Mouse (Mus musculus): ENCODE data around the gene Tmem145. TPM values are rescaled to one million over a fixed set of nuclear protein-coding genes. Genes with fewer than 3 reads are reported as not detected.

The Tmem145 gene
- polyA plus RNA-seq, 1 experiment from 2014 or later = 0.07 TPM

DNA sequence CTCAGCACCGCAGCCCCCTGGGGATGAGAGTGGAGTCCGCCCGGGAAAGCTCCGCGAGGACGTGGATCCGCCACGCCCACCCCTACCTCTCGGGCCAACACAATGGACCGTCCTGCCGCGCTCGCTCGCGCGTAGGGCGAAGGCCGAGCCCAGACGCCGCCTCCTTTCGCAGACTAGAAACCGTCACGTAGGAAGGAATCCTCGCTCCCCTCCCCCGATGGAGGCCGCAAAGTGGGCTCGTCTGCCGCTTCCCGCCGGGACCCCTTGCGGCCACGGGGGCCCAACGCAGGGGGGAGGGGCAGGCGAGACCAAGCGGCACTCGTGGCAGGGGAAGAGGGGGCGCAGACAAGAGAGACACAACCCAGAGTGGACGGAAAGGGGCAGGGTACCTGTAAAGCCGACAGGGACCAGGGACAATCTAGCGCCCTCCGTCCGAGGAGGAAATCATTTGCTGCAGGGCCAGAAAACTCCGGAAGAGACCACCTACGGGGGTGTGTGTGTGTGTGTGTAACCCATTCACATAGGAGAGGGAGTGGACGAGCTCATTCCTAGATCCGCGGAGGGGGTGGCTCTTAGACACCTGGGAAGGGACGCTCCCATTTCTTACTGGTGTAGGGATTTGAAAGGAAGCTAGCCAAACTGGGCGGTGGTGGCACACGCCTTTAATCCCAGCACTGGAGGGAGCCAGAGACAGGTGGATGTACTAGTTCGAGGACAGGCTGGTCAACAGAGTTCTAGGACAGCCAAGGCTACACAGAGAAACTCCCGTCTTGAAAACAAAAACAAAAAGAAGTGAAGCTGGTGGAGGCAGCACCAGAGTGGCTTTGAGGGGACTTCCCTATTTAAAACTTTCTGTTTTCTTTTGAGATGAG is 8.2 kb upstream of the Tmem145 start, which contains the start of gene Pafah1b3:
Pafah1b3 (minus strand) TSS at position 533 of the 872 bp plus-strand sequence.
- H3K27ac ChIP-seq (ENCODE audit: low read length) = peak within 1 kb of the TSS; percentile 75
- under 1% methylated on average over 51 of the region's 52 CpGs for WGBS (ENCODE audit: insufficient replicate concordance)
- peak within 1 kb of the TSS; percentile 88 for H3K4me2 ChIP-seq (ENCODE audit: low read depth, low read length)
- H3K9me3 ChIP-seq (replicated peaks; ENCODE audit: control insufficient read depth, low read length) = no peaks in the 10 kb centered on the region
- peak within 1 kb of the TSS; percentile 73 for H3K4me3 ChIP-seq (ENCODE audit: low read depth, low read length)
- ATAC-seq (ENCODE audit: low read depth) = peak; percentile 88
- peaks cover 12% of the 10 kb centered on the region for H3K36me3 ChIP-seq (ENCODE audit: control insufficient read depth, insufficient read depth)
- H3K9ac ChIP-seq (ENCODE audit: low read depth, low read length) = peak within 1 kb of the TSS; percentile 77
- H3K4me1 ChIP-seq (ENCODE audit: control insufficient read depth, low read depth, low read length) = peaks cover 19% of the 10 kb centered on the region
- no peaks in the 10 kb centered on the region for H3K27me3 ChIP-seq (ENCODE audit: control insufficient read depth, insufficient read depth, low read depth, low read length)

DNA sequence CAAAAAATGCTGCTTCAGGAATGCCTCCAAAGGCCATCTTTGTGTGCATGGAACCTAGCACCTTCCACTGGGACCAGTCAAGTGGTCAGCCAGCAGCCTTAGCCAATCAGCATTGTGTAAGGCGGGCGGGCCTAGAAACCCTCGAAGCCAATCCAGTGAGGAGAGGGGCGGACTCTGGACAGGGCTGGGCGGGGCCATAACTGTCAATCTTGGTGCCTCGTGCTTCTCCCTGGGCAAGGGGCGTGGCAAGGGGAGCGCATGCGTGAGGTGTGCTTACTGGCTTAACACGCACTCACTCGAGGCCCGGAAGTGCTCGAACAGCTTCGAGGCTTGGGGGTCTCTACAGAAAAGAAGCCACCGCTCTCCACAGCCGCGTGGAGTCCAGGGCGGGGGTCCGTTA is 4.8 kb upstream of the Tmem145 start, which contains the start of gene Prr19:
Prr19 (plus strand) TSS at position 349 of the 400 bp plus-strand sequence.
- 56% methylated on average over 19 of the region's 19 CpGs for WGBS (ENCODE audit: insufficient replicate concordance)
- Histone ChIP-seq H3K9me3 (replicated peaks; ENCODE audit: control insufficient read depth, low read length) (no peaks in the 10 kb centered on the region), H3K27ac (ENCODE audit: low read length) (no peak within 1 kb of the TSS), H3K4me2 (ENCODE audit: low read depth, low read length) (no peak within 1 kb of the TSS), H3K27me3 (ENCODE audit: control insufficient read depth, insufficient read depth, low read depth, low read length) (peaks cover 17% of the 10 kb centered on the region), H3K4me3 (ENCODE audit: low read depth, low read length) (no peak within 1 kb of the TSS), H3K36me3 (ENCODE audit: control insufficient read depth, insufficient read depth) (no peaks in the 10 kb centered on the region), H3K9ac (ENCODE audit: low read depth, low read length) (no peak within 1 kb of the TSS), H3K4me1 (ENCODE audit: control insufficient read depth, low read depth, low read length) (peaks cover 24% of the 10 kb centered on the region)
- ATAC-seq (ENCODE audit: low read depth) = 0 out of 2 replicates have a peak, but pooled peaks have one; percentile 9

DNA sequence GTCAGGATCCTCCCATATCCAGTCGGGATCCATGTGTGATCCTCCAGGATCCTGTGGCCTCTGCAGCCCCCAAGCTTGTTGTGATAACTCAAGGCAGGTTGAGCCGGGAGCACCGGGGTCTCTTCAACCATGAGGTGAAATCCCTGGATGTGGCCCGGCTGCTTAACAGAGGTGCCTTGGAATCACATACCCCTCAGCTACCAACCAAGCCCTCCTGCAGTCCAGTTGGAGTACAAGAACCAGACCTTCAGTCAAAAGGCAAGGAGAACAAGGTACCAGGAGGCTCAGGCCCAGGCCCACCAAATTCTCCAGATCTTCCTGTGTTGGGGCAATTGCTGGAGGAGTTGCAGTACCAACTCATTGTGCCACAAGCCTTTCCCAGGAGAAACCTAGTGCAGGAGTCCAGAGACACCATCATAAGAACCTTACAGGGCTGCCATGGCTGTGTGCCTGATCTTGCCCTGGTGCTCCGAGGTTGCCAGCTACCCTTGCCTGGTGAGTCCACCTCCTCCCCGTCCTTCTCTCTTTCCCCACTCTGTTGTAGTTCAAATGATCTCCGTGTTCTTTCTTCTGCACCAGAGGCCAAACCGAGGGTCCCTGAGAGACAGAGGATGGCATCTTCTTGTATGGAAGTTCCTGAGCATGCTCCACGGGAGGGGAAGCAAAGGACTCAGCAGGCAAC is 2.8 kb upstream of the Tmem145 start:
- peaks cover 36% of the 10 kb centered on the region for H3K27me3 ChIP-seq (ENCODE audit: control insufficient read depth, insufficient read depth, low read depth, low read length)
- no peaks in the 10 kb centered on the region for H3K36me3 ChIP-seq (ENCODE audit: control insufficient read depth, insufficient read depth)
- H3K4me2 ChIP-seq (ENCODE audit: low read depth, low read length) = no peak overlapping the region

DNA sequence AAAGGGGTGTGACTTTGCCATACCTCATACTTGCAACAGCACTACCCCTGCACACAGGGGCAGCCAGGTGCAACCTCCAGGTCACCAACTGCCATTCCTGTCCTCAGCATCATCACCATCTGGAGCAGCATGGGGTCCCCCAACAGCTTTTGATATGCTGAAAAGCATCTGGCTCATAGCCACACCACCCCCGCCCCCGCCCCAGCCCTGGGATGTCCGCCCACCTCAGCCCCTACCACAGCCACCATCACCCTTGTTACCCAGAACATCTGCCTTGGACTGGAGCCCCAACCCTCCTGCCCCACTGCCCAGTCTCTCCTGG is 2.3 kb upstream of the Tmem145 start:
- ATAC-seq (ENCODE audit: low read depth) = no peak
- WGBS (ENCODE audit: insufficient replicate concordance) = 59% methylated on average over 3 of the region's 3 CpGs
- no peak overlapping the region for H3K4me2 ChIP-seq (ENCODE audit: low read depth, low read length)
- peaks cover 7% of the 10 kb centered on the region; the same call in 1 of the 2 replicates for H3K4me1 ChIP-seq (ENCODE audit: control insufficient read depth, low read depth, low read length)
- H3K4me3 ChIP-seq (ENCODE audit: low read depth, low read length) = no peak overlapping the region
- H3K27me3 ChIP-seq (ENCODE audit: control insufficient read depth, insufficient read depth, low read depth, low read length) = peaks cover 40% of the 10 kb centered on the region
- no peaks in the 10 kb centered on the region for H3K9me3 ChIP-seq (replicated peaks; ENCODE audit: control insufficient read depth, low read length)
- no peak overlapping the region for H3K9ac ChIP-seq (ENCODE audit: low read depth, low read length)
- no peaks in the 10 kb centered on the region for H3K36me3 ChIP-seq (ENCODE audit: control insufficient read depth, insufficient read depth)
- no peak overlapping the region for H3K27ac ChIP-seq (ENCODE audit: low read length)

More for the DNA sequence above, 2.8 kb upstream of the Tmem145 start:
- ATAC-seq (ENCODE audit: low read depth) = no peak
- 49% methylated on average over 9 of the region's 9 CpGs for WGBS (ENCODE audit: insufficient replicate concordance)
- peaks cover 7% of the 10 kb centered on the region; the same call in 1 of the 2 replicates for H3K4me1 ChIP-seq (ENCODE audit: control insufficient read depth, low read depth, low read length)
- H3K27ac ChIP-seq (ENCODE audit: low read length) = no peak overlapping the region
- H3K9ac ChIP-seq (ENCODE audit: low read depth, low read length) = no peak overlapping the region
- H3K4me3 ChIP-seq (ENCODE audit: low read depth, low read length) = no peak overlapping the region
- no peaks in the 10 kb centered on the region for H3K9me3 ChIP-seq (replicated peaks; ENCODE audit: control insufficient read depth, low read length)

DNA sequence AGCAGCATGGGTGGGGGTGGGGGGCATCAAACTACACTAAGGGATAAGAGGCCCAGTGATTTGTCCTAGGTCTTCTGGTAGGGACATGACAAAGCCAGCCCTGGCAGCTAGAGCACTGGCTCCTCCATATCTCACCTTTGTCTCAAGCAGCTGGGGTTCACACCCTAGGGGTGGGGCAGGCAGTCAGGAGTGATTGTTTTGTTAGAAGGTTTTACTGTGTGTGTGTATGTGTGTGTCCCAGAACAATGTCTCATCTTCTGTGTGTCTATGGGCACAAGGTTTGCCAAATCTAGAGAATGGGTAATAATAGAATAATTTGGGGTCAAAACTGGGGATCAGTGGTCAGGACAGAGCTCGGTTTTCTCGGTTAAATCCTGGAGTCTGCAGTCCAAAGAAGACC is 425 bp upstream of the Tmem145 start:
- Histone ChIP-seq H3K27me3 (ENCODE audit: control insufficient read depth, insufficient read depth, low read depth, low read length) (peaks cover 50% of the 10 kb centered on the region), H3K4me1 (ENCODE audit: control insufficient read depth, low read depth, low read length) (peaks cover 7% of the 10 kb centered on the region; the same call in 1 of the 2 replicates), H3K4me2 (ENCODE audit: low read depth, low read length) (peak overlapping the region; percentile 58), H3K9ac (ENCODE audit: low read depth, low read length) (no peak overlapping the region), H3K4me3 (ENCODE audit: low read depth, low read length) (no peak overlapping the region), H3K27ac (ENCODE audit: low read length) (no peak overlapping the region), H3K9me3 (replicated peaks; ENCODE audit: control insufficient read depth, low read length) (no peaks in the 10 kb centered on the region), H3K36me3 (ENCODE audit: control insufficient read depth, insufficient read depth) (no peaks in the 10 kb centered on the region)
- 0% methylated on average over 2 of the region's 2 CpGs for WGBS (ENCODE audit: insufficient replicate concordance)
- no peak for ATAC-seq (ENCODE audit: low read depth)

DNA sequence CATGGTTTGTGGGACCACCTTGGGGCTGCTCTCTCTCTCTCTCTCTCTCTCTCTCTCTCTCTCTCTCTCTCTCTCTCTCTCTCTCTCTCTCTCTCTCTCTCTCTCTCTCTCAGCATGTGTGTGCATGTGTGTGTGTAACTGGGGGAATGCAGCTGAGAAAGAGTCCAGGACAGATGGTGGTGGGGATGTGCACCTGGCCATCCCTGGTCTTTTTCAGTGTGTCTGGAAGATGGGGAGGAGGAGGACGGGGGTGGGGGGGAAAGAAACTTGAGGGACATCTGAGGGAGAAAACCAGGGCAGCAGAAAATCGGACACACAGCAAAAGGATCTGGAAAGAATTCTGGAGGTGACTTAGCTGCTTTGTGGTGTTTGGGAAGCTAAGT is 699 bp downstream of the Tmem145 start:
- H3K9me3 ChIP-seq (replicated peaks; ENCODE audit: control insufficient read depth, low read length) = no peaks in the 10 kb centered on the region
- WGBS (ENCODE audit: insufficient replicate concordance) = 31% methylated on average over 2 of the region's 2 CpGs
- H3K27me3 ChIP-seq (ENCODE audit: control insufficient read depth, insufficient read depth, low read depth, low read length) = peaks cover 52% of the 10 kb centered on the region
- no peak overlapping the region for H3K27ac ChIP-seq (ENCODE audit: low read length)
- ATAC-seq (ENCODE audit: low read depth) = no peak
- H3K4me2 ChIP-seq (ENCODE audit: low read depth, low read length) = no peak overlapping the region
- H3K9ac ChIP-seq (ENCODE audit: low read depth, low read length) = no peak overlapping the region
- H3K36me3 ChIP-seq (ENCODE audit: control insufficient read depth, insufficient read depth) = no peaks in the 10 kb centered on the region
- peaks cover 7% of the 10 kb centered on the region; the same call in 1 of the 2 replicates for H3K4me1 ChIP-seq (ENCODE audit: control insufficient read depth, low read depth, low read length)
- no peak overlapping the region for H3K4me3 ChIP-seq (ENCODE audit: low read depth, low read length)

DNA sequence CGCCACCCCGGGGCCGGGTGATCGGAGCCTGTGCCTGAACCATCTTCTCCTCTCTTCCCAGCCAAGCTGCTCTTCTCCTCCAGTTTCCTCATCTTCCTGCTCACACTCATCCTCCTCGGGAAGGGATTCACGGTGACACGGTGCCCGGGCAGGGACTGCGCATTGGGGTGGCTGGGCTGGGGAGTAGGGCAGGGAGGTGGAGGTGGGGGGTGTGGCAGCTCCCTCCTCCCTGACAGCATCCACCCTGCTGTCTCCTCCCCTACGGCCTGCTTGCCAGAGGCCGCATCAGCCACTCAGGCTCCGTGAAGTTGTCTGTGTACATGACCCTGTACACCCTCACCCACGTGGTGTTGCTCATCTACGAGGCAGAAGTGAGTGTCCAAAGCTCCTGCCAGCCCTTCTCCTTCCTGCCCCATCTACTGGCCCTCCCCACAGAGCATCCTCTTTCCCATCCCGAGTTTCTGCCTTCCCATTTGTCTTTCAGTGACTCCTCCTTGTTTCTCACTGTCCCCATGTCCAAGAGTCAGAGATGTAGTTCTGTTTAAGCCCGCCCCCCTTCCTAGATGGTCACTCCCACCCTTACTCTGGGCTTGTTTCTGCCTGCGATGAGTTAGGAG is 2.9 kb downstream of the Tmem145 start:
- WGBS (ENCODE audit: insufficient replicate concordance) = 50% methylated on average over 17 of the region's 17 CpGs
- ATAC-seq (ENCODE audit: low read depth) = no peak
- no peak overlapping the region for H3K4me3 ChIP-seq (ENCODE audit: low read depth, low read length)
- H3K27me3 ChIP-seq (ENCODE audit: control insufficient read depth, insufficient read depth, low read depth, low read length) = peaks cover 68% of the 10 kb centered on the region
- no peak overlapping the region for H3K4me2 ChIP-seq (ENCODE audit: low read depth, low read length)
- H3K9me3 ChIP-seq (replicated peaks; ENCODE audit: control insufficient read depth, low read length) = no peaks in the 10 kb centered on the region
- no peak overlapping the region for H3K27ac ChIP-seq (ENCODE audit: low read length)
- peaks cover 7% of the 10 kb centered on the region; the same call in 1 of the 2 replicates for H3K4me1 ChIP-seq (ENCODE audit: control insufficient read depth, low read depth, low read length)
- no peaks in the 10 kb centered on the region for H3K36me3 ChIP-seq (ENCODE audit: control insufficient read depth, insufficient read depth)
- H3K9ac ChIP-seq (ENCODE audit: low read depth, low read length) = no peak overlapping the region

DNA sequence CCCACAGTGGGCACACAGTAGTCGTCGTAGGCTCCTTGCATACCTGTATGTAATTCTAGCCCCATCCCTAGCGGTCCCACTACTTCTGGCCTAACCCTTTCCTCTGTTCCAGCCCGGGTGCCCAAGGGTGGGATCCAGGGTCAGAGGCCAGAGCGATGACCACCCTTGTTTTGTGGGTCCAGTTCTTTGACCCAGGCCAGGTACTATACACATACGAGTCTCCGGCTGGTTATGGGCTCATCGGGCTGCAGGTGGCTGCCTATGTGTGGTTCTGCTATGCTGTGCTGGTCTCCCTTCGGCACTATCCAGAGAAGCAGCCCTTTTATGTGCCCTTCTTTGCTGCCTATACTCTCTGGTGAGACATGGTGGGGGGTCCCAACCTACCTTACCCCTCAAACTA is 3.5 kb downstream of the Tmem145 start:
- Histone ChIP-seq H3K9me3 (replicated peaks; ENCODE audit: control insufficient read depth, low read length) (no peaks in the 10 kb centered on the region), H3K4me1 (ENCODE audit: control insufficient read depth, low read depth, low read length) (peaks cover 7% of the 10 kb centered on the region; the same call in 1 of the 2 replicates), H3K4me3 (ENCODE audit: low read depth, low read length) (no peak overlapping the region), H3K36me3 (ENCODE audit: control insufficient read depth, insufficient read depth) (no peaks in the 10 kb centered on the region), H3K27ac (ENCODE audit: low read length) (no peak overlapping the region), H3K27me3 (ENCODE audit: control insufficient read depth, insufficient read depth, low read depth, low read length) (peaks cover 74% of the 10 kb centered on the region), H3K9ac (ENCODE audit: low read depth, low read length) (no peak overlapping the region), H3K4me2 (ENCODE audit: low read depth, low read length) (no peak overlapping the region)
- no peak for ATAC-seq (ENCODE audit: low read depth)
- 75% methylated on average over 9 of the region's 9 CpGs for WGBS (ENCODE audit: insufficient replicate concordance)

Measured in liver, embryonic 16.5 days (tissue).